Mouse (Mus musculus) lung, embryonic 15.5 days (tissue): ENCODE measurements around the gene Olfr193. TPM values are rescaled to one million over a fixed set of nuclear protein-coding genes. Genes with fewer than 3 reads are reported as not detected.
"Not testable (repeated sequence)": the region's sequence is repeated elsewhere in the genome, so short reads cannot be mapped to it uniquely, and the experiment has no call there.

ENCODE experiments used
- ATAC-seq: fragments of 200-750 bp; cut with Nextera tagmentation; 2 replicates; pipeline ENCODE4 v1.8.0; 2017; ENCODE audit warnings: moderate number of reproducible peaks, borderline replicate concordance; ENCODE audit not compliant: low FRiP score, low TSS enrichment; ENCODE audit errors: extremely low read depth
- H3K27ac ChIP-seq: fragments of 300-500 bp; sonication (generic); 2 replicates; pipeline ENCODE4 v1.5.1; 2015; ENCODE audit warnings: moderate library complexity, mild to moderate bottlenecking, inconsistent platforms
- H3K27me3 ChIP-seq: fragments of 300-500 bp; sonication (generic); 2 replicates; pipeline ENCODE4 v1.6.1; 2015; ENCODE audit warnings: inconsistent platforms
- H3K36me3 ChIP-seq: fragments of 300-500 bp; sonication (generic); 2 replicates; pipeline ENCODE4 v1.6.1; 2015; ENCODE audit warnings: inconsistent platforms
- H3K4me1 ChIP-seq: fragments of 300-500 bp; sonication (generic); 2 replicates; pipeline ENCODE4 v1.6.1; 2015; ENCODE audit warnings: inconsistent platforms
- H3K4me2 ChIP-seq: fragments of 300-500 bp; sonication (generic); 2 replicates; pipeline ENCODE4 v1.6.1; 2015; ENCODE audit warnings: inconsistent platforms, mild to moderate bottlenecking, moderate library complexity
- H3K4me3 ChIP-seq: fragments of 300-500 bp; sonication (generic); 2 replicates; pipeline ENCODE4 v1.5.1; 2015; ENCODE audit warnings: mild to moderate bottlenecking, inconsistent platforms
- H3K9ac ChIP-seq: fragments of 300-500 bp; sonication (generic); 2 replicates; pipeline ENCODE4 v1.6.1; 2015; ENCODE audit warnings: inconsistent platforms
- H3K9me3 ChIP-seq: fragments of 300-500 bp; sonication (generic); 2 replicates; pipeline ENCODE4 v1.6.1; 2016; ENCODE audit warnings: inconsistent platforms
- WGBS: fragments of 180-500 bp; shearing (Covaris S2); methylation state at CpG from one replicate; pipeline ENCODE4 v1.1.7; 2015; 5-methylcytosine and 5-hydroxymethylcytosine counted together
- polyA plus RNA-seq: library from polyadenylated mRNA; unstranded; fragments of >200 nt; fragmentation: Nextera tagmentation; extraction: Ambion mirVana; gene quantifications from 2 replicates; pipeline ENCODE4 v1.2.1, GENCODE M21; 2015

Gene Olfr193
- not detected in 2 replicates for polyA plus RNA-seq

GRCm38 (mm10) chr16:59111781-59112180 is at the start of gene Olfr193:
Gene Olfr193 (minus strand): TSS chr16:59111881.
- Histone ChIP-seq H3K36me3 (no peaks in the 10 kb centered on the region), H3K27me3 (no peaks in the 10 kb centered on the region), H3K4me1 (no peaks in the 10 kb centered on the region), H3K9ac (no peak within 1 kb of the TSS), H3K9me3 (no peaks in the 10 kb centered on the region), H3K27ac (no peak within 1 kb of the TSS), H3K4me2 (no peak within 1 kb of the TSS), H3K4me3 (no peak within 1 kb of the TSS)
- ATAC-seq: no peak
- 70% methylated on average over 1 of the region's 1 CpGs for WGBS

GRCm38 (mm10) chr16:59151996-59152395 is 40.3 kb upstream of the Olfr193 start:
- Histone ChIP-seq H3K4me3 (no peak overlapping the region), H3K27me3 (no peaks in the 10 kb centered on the region), H3K36me3 (no peaks in the 10 kb centered on the region), H3K9me3 (no peaks in the 10 kb centered on the region), H3K4me2 (no peak overlapping the region), H3K4me1 (no peaks in the 10 kb centered on the region), H3K27ac (no peak overlapping the region), H3K9ac (no peak overlapping the region)
- WGBS: 80% methylated on average over 2 of the region's 2 CpGs
- ATAC-seq: no peak

GRCm38 (mm10) chr16:59146746-59147145 is 35.1 kb upstream of the Olfr193 start, which contains the start of gene Olfr195:
Gene Olfr195 (plus strand): TSS chr16:59147046.
- H3K4me2 ChIP-seq: no peak within 1 kb of the TSS
- H3K9me3 ChIP-seq: no peaks in the 10 kb centered on the region
- H3K9ac ChIP-seq: no peak within 1 kb of the TSS
- H3K27me3 ChIP-seq: no peaks in the 10 kb centered on the region
- no peak within 1 kb of the TSS for H3K4me3 ChIP-seq
- no peak within 1 kb of the TSS for H3K27ac ChIP-seq
- no peak for ATAC-seq
- 90% methylated on average over 1 of the region's 1 CpGs for WGBS
- no peaks in the 10 kb centered on the region for H3K36me3 ChIP-seq
- no peaks in the 10 kb centered on the region for H3K4me1 ChIP-seq

GRCm38 (mm10) chr16:59141105-59141504 is 29.4 kb upstream of the Olfr193 start:
- ATAC-seq: no peak; the same call in 1 of the 2 replicates
- H3K9me3 ChIP-seq: no peaks in the 10 kb centered on the region
- no peaks in the 10 kb centered on the region for H3K36me3 ChIP-seq
- no peak overlapping the region for H3K27ac ChIP-seq
- H3K27me3 ChIP-seq: no peaks in the 10 kb centered on the region
- no peak overlapping the region for H3K9ac ChIP-seq
- H3K4me1 ChIP-seq: no peaks in the 10 kb centered on the region
- H3K4me3 ChIP-seq: no peak overlapping the region
- H3K4me2 ChIP-seq: no peak overlapping the region

- 55% methylated on average over 1 of the region's 1 CpGs for WGBS
- Histone ChIP-seq H3K9ac (no peak overlapping the region), H3K9me3 (no peaks in the 10 kb centered on the region), H3K27me3 (no peaks in the 10 kb centered on the region), H3K4me1 (no peaks in the 10 kb centered on the region), H3K4me2 (no peak overlapping the region), H3K36me3 (no peaks in the 10 kb centered on the region), H3K27ac (no peak overlapping the region), H3K4me3 (no peak overlapping the region)
- no peak for ATAC-seq
Observed at GRCm38 (mm10) chr16:59130740-59131139, 19.1 kb upstream of the Olfr193 start.

GRCm38 (mm10) chr16:59120969-59121368 is 9.3 kb upstream of the Olfr193 start, which contains the start of gene Olfr194:
Gene Olfr194 (minus strand): TSS chr16:59121069.
- Histone ChIP-seq H3K9ac (no peak within 1 kb of the TSS), H3K36me3 (no peaks in the 10 kb centered on the region), H3K4me1 (no peaks in the 10 kb centered on the region), H3K27ac (no peak within 1 kb of the TSS), H3K9me3 (no peaks in the 10 kb centered on the region), H3K4me3 (no peak within 1 kb of the TSS), H3K27me3 (no peaks in the 10 kb centered on the region), H3K4me2 (no peak within 1 kb of the TSS)
- no peak for ATAC-seq

- WGBS: 26% methylated on average over 5 of the region's 5 CpGs
- H3K4me2 ChIP-seq, H3K4me3 ChIP-seq, H3K27ac ChIP-seq, H3K36me3 ChIP-seq, H3K27me3 ChIP-seq, H3K9ac ChIP-seq, H3K9me3 ChIP-seq, H3K4me1 ChIP-seq, ATAC-seq: not testable (repeated sequence)
Observed at GRCm38 (mm10) chr16:59108522-59108921, 3.2 kb downstream of the Olfr193 start.

GRCm38 (mm10) chr16:59105312-59105711 is 6.4 kb downstream of the Olfr193 start:
- H3K9ac ChIP-seq: no peak overlapping the region
- H3K4me3 ChIP-seq: no peak overlapping the region
- no peak overlapping the region for H3K27ac ChIP-seq
- no peaks in the 10 kb centered on the region for H3K4me1 ChIP-seq
- H3K27me3 ChIP-seq: no peaks in the 10 kb centered on the region
- no peaks in the 10 kb centered on the region for H3K36me3 ChIP-seq
- H3K9me3 ChIP-seq: no peaks in the 10 kb centered on the region
- 65% methylated on average over 2 of the region's 2 CpGs for WGBS
- ATAC-seq: no peak
- no peak overlapping the region for H3K4me2 ChIP-seq

GRCm38 (mm10) chr16:59089722-59090121 is 22.0 kb downstream of the Olfr193 start, which contains the start of gene Olfr191:
Gene Olfr191 (minus strand): TSS chr16:59089822.
- H3K27me3 ChIP-seq: not testable (repeated sequence)

GRCm38 (mm10) chr16:59081113-59081512 is 30.6 kb downstream of the Olfr193 start:
- not testable (repeated sequence) for H3K4me1 ChIP-seq, ATAC-seq
- 66% methylated on average over 2 of the region's 2 CpGs for WGBS

More at GRCm38 (mm10) chr16:59089722-59090121, 22.0 kb downstream of the Olfr193 start, which contains the start of gene Olfr191:
- H3K36me3 ChIP-seq, H3K4me2 ChIP-seq, H3K4me1 ChIP-seq, H3K9ac ChIP-seq, ATAC-seq, H3K27ac ChIP-seq, H3K4me3 ChIP-seq, H3K9me3 ChIP-seq: not testable (repeated sequence)
- WGBS: 42% methylated on average over 1 of the region's 1 CpGs

GRCm38 (mm10) chr16:59077905-59078304 is 33.8 kb downstream of the Olfr193 start, which contains the start of gene Olfr190:
Gene Olfr190 (minus strand): TSS chr16:59078005.
- Histone ChIP-seq H3K9ac (no peak within 1 kb of the TSS), H3K4me2 (no peak within 1 kb of the TSS), H3K27ac (no peak within 1 kb of the TSS), H3K27me3 (no peaks in the 10 kb centered on the region), H3K36me3 (no peaks in the 10 kb centered on the region), H3K9me3 (no peaks in the 10 kb centered on the region), H3K4me3 (no peak within 1 kb of the TSS), H3K4me1 (no peaks in the 10 kb centered on the region)
- ATAC-seq: no peak
- 83% methylated on average over 5 of the region's 5 CpGs for WGBS

More at GRCm38 (mm10) chr16:59081113-59081512, 30.6 kb downstream of the Olfr193 start:
- not testable (repeated sequence) for H3K4me3 ChIP-seq, H3K9me3 ChIP-seq, H3K27me3 ChIP-seq, H3K36me3 ChIP-seq, H3K9ac ChIP-seq, H3K4me2 ChIP-seq, H3K27ac ChIP-seq

- no peak overlapping the region for H3K27ac ChIP-seq
- no peak overlapping the region for H3K9ac ChIP-seq
- WGBS: 85% methylated on average over 1 of the region's 1 CpGs
- H3K4me1 ChIP-seq: no peaks in the 10 kb centered on the region
- H3K4me2 ChIP-seq: no peak overlapping the region
- ATAC-seq: no peak
- H3K36me3 ChIP-seq: no peaks in the 10 kb centered on the region
- no peak overlapping the region for H3K4me3 ChIP-seq
- H3K27me3 ChIP-seq: no peaks in the 10 kb centered on the region
- no peaks in the 10 kb centered on the region for H3K9me3 ChIP-seq
Observed at GRCm38 (mm10) chr16:59073520-59073919, 38.2 kb downstream of the Olfr193 start.

- Histone ChIP-seq H3K4me2 (no peak overlapping the region), H3K9me3 (no peaks in the 10 kb centered on the region), H3K4me1 (no peaks in the 10 kb centered on the region), H3K27ac (no peak overlapping the region), H3K4me3 (no peak overlapping the region), H3K9ac (no peak overlapping the region), H3K36me3 (no peaks in the 10 kb centered on the region), H3K27me3 (no peaks in the 10 kb centered on the region)
- ATAC-seq: no peak
Observed at GRCm38 (mm10) chr16:59071755-59072154, 39.9 kb downstream of the Olfr193 start.
